Mouse (Mus musculus) hindbrain, embryonic 11.5 days (tissue): Measurements from ENCODE around the gene Zfc3h1. TPM values are rescaled to one million over a fixed set of nuclear protein-coding genes. Genes with fewer than 3 reads are reported as not detected.
A peak's percentile ranks its signal among the peaks of the same experiment; 100 is the strongest.

Experiments
- ATAC-seq: fragments of 200-750 bp; cut with Nextera tagmentation; 2 replicates; pipeline ENCODE4 v1.8.0; 2017; ENCODE audit warnings: mild to moderate bottlenecking, moderate TSS enrichment, moderate library complexity; ENCODE audit not compliant: low FRiP score
- DNase-seq: peaks from one replicate; pipeline ENCODE4 v3.0.0-alpha.2; 2015; ENCODE audit warnings: low spot score
- H3K27ac ChIP-seq: fragments of 300-500 bp; sonication (generic); 2 replicates; pipeline ENCODE4 v1.5.1; 2014; ENCODE audit warnings: mild to moderate bottlenecking, low read depth, low read length
- H3K27me3 ChIP-seq: fragments of 300-500 bp; sonication (generic); 2 replicates; pipeline ENCODE4 v1.6.1; 2014; ENCODE audit warnings: mild to moderate bottlenecking, low read length, moderate library complexity, mixed read lengths; ENCODE audit not compliant: control insufficient read depth, insufficient read depth
- H3K36me3 ChIP-seq: fragments of 300-500 bp; sonication (generic); 2 replicates; pipeline ENCODE4 v1.6.1; 2014; ENCODE audit warnings: mild to moderate bottlenecking, low read length, moderate library complexity, mixed read lengths; ENCODE audit not compliant: control insufficient read depth, insufficient read depth
- H3K4me1 ChIP-seq: fragments of 300-500 bp; sonication (generic); replicated peaks from 2 replicates; pipeline ENCODE4 v1.6.1; 2014; ENCODE audit warnings: low read length, mixed read lengths; ENCODE audit not compliant: control insufficient read depth, insufficient read depth
- H3K4me2 ChIP-seq: fragments of 300-500 bp; sonication (generic); replicated peaks from 2 replicates; pipeline ENCODE4 v1.6.1; 2014; ENCODE audit warnings: mild to moderate bottlenecking, low read depth, low read length
- H3K4me3 ChIP-seq: fragments of 300-500 bp; sonication (generic); 2 replicates; pipeline ENCODE4 v1.5.1; 2014; ENCODE audit warnings: low read depth, low read length
- H3K9ac ChIP-seq: fragments of 300-500 bp; sonication (generic); 2 replicates; pipeline ENCODE4 v1.6.1; 2014; ENCODE audit warnings: low read depth, low read length
- H3K9me3 ChIP-seq: fragments of 300-500 bp; sonication (generic); 2 replicates; pipeline ENCODE4 v1.6.1; 2016; ENCODE audit warnings: low read length; ENCODE audit not compliant: control insufficient read depth
- WGBS: fragments of 180-500 bp; shearing (Covaris S2); extraction: QIAGEN DNeasy Blood & Tissue Kit; methylation state at CpG from one replicate; pipeline ENCODE4 v1.1.7; 2014; 5-methylcytosine and 5-hydroxymethylcytosine counted together
- polyA plus RNA-seq: library from polyadenylated mRNA; unstranded; fragments of >200 nt; fragmentation: Nextera tagmentation; extraction: Ambion mirVana; gene quantifications from 2 replicates; pipeline ENCODE4 v1.2.1, GENCODE M21; 2014

The Zfc3h1 gene
- polyA plus RNA-seq: 22.0 and 31.0 TPM in 2 replicates

DNA sequence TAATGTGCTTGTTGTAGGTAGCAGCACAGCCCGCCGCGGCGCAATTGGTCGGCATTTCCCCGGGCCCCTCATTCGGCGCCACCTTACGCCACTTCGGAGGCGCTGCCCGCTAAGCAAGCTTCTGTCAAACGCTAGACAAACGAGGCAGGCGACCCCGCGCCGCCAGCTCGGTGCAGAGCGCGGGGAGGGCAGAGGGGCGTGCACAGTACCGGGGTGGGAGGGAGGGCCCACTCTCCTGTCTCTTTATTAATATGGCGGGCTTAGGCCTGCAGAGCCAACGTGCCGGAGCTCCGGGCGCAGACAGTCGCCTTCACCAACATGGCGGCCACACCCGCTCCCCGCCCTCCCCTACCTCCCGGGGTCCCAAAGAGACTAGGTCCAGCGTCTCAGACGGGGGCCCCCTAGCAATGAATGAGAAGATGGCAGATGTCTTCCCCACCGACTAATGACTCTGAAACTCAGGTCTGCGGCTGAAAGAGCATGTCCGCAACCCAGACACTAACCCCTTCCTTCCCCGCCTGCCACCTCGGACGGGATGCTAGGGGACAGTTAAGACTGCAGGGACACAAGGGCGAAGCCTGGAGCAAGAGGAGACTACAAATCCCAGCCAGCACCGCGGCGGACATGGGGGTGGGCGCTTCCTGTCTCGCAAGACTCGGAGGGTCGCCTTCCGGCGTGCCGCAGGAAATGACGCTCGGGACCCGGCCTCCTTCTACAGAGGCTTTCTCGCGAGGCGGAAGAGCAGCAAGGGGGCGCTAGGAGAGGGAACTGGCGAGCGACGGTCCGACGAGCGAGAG, at the start of gene Zfc3h1, which contains the start of gene Thap2:
Zfc3h1 (plus strand) TSS at position 739 of the 797 bp plus-strand sequence.
Thap2 (minus strand) TSS at position 223 of the 797 bp plus-strand sequence.
- peak within 1 kb of the TSS; percentile 99 for H3K27ac ChIP-seq
- WGBS: under 1% methylated on average over 65 of the region's 65 CpGs
- H3K4me2 ChIP-seq: peak within 1 kb of the TSS; percentile 51
- DNase-seq (peak; percentile 98), ATAC-seq (peak; percentile 98)
- H3K4me3 ChIP-seq: peak within 1 kb of the TSS; percentile 84
- no peaks in the 10 kb centered on the region for H3K36me3 ChIP-seq
- H3K4me1 ChIP-seq: no peaks in the 10 kb centered on the region
- H3K27me3 ChIP-seq: no peaks in the 10 kb centered on the region
- H3K9ac ChIP-seq: peak within 1 kb of the TSS; percentile 70
- H3K9me3 ChIP-seq: no peaks in the 10 kb centered on the region

DNA sequence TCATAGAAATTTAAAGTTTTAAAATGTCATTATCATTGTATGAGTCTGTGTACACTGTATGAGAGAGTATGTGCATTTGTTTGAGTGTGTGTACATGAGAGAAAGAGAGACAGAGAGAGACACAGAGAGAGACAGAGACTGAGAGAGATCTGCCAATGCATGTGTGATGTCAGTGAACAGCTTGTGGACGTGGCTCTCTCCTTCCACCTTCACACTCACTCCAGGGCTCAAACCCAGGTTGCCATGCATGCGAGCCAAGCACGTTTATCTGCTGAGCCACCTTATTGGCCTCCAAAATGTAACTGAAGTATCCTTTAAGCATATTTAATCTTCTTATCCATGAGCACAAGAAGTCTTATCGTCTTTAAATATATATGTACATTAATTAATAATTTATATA, 47.9 kb upstream of the Zfc3h1 start:
- no peaks in the 10 kb centered on the region for H3K36me3 ChIP-seq
- H3K9ac ChIP-seq: no peak overlapping the region
- no peaks in the 10 kb centered on the region for H3K27me3 ChIP-seq
- DNase-seq (no peak), ATAC-seq (no peak)
- H3K4me2 ChIP-seq: no peak overlapping the region
- H3K4me3 ChIP-seq: no peak overlapping the region
- no peak overlapping the region for H3K27ac ChIP-seq
- no peaks in the 10 kb centered on the region for H3K4me1 ChIP-seq
- 88% methylated on average over 4 of the region's 4 CpGs for WGBS
- H3K9me3 ChIP-seq: no peaks in the 10 kb centered on the region

DNA sequence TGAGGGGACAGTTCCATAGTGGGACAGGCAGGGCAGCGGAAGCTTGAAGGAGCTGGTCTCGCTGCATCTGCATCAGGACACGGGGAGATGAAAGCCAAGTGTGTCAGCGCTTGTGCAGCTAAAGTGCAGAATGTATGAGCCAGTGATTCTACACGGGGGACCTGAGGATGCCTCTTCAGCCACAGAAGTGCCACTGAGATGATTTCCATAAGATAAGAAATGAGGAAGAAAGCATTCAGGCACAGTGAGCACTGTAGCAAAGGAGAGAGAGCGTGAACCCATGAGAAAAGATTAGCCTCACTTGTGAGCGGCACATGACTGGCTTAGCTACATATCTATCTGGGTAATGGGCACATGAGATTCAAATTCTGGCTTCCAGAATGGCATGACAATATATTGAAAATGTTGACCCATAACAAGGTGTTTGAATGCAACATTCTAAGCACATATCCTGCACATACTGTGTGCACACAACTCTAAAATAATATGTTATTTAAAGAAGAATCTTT, 44.9 kb upstream of the Zfc3h1 start:
- H3K27ac ChIP-seq: no peak overlapping the region
- H3K9ac ChIP-seq: no peak overlapping the region
- DNase-seq (no peak), ATAC-seq (no peak)
- no peaks in the 10 kb centered on the region for H3K4me1 ChIP-seq
- 95% methylated on average over 7 of the region's 7 CpGs for WGBS
- no peaks in the 10 kb centered on the region for H3K27me3 ChIP-seq
- H3K4me2 ChIP-seq: no peak overlapping the region
- H3K36me3 ChIP-seq: no peaks in the 10 kb centered on the region
- no peaks in the 10 kb centered on the region for H3K9me3 ChIP-seq
- no peak overlapping the region for H3K4me3 ChIP-seq

DNA sequence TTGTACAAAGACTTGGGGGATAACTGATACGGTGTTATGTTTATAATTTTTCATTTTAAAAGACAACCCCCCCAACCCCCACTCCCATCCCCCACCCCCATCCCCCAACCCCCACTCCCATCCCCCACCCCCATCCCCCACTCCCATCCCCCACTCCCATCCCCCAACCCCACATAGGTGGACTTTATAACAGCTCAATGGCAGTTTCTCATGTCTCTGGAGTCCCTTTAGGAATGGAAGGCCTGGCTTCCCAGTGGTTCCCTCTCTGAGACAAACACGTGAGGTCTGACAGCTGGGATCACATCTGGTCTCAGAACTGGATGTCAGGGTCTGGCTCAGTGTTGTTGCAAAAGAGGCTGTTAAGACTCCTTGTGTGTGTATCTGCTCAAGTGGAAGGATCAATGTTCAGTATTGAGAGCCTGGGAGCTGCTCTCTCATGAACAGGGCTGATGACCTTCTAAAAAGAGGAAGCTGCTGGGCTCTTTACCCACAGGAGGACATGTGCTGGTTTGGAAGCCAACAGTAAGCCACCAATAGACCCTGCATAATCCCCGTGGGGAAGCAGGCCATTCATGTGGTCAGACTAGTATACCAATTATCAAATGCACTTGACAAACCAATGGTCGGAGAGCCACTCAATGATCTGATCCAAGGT, 41.9 kb upstream of the Zfc3h1 start:
- 83% methylated on average over 4 of the region's 4 CpGs for WGBS
- ATAC-seq (no peak), DNase-seq (no peak)
- H3K27ac ChIP-seq: no peak overlapping the region
- no peak overlapping the region for H3K9ac ChIP-seq
- no peaks in the 10 kb centered on the region for H3K4me1 ChIP-seq
- no peaks in the 10 kb centered on the region for H3K27me3 ChIP-seq
- H3K4me2 ChIP-seq: no peak overlapping the region
- no peaks in the 10 kb centered on the region for H3K9me3 ChIP-seq
- H3K4me3 ChIP-seq: no peak overlapping the region
- 0 out of 2 replicates have a peak, but pooled peaks cover 4% of the 10 kb centered on the region for H3K36me3 ChIP-seq

DNA sequence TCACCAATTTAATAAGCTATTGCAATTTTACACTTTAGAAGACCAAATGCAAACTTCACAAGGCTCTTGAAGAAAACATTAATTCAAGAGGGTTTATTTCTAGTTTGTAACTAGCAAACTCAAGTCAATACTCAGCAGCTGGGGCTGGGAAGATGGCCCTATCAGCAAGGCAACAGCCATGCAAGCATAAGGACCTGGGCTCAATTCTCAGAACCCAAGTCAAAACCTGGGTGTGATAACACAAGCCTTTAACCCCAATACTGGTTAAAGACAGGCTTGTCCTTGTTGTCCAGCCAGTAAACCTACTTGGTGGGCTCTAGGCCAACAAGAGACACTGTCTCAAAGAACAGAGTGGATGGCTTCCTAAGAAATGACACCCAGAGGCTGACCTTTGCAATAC, 38.3 kb upstream of the Zfc3h1 start:
- no peaks in the 10 kb centered on the region for H3K9me3 ChIP-seq
- H3K4me1 ChIP-seq: no peaks in the 10 kb centered on the region
- no peak overlapping the region for H3K4me2 ChIP-seq
- H3K4me3 ChIP-seq: no peak overlapping the region
- ATAC-seq: no peak
- no peak overlapping the region for H3K27ac ChIP-seq
- no peak for DNase-seq
- no peaks in the 10 kb centered on the region for H3K27me3 ChIP-seq
- H3K9ac ChIP-seq: no peak overlapping the region
- H3K36me3 ChIP-seq: 0 out of 2 replicates have a peak, but pooled peaks cover 4% of the 10 kb centered on the region

DNA sequence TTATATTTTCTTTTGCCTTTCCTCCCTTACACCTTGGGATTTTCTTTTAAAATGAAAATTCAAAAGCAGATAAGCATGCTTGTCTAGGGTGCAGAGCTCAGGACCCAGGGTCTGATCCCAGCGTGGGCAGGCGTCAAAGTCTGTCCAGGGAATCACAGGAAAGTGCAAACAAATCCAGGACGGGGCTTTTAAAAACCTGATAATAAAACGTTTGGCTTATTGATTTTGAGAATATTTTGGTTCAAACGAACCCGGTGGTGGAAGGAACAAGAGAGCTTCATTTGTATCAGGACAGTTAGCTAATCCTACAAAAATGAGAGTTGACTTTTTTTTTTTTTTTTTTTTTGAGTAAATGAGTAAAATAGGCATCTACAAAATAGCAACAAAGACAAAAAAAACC, 36.6 kb upstream of the Zfc3h1 start:
- Histone ChIP-seq H3K9me3 (no peaks in the 10 kb centered on the region), H3K36me3 (0 out of 2 replicates have a peak, but pooled peaks cover 4% of the 10 kb centered on the region), H3K4me2 (no peak overlapping the region), H3K4me1 (no peaks in the 10 kb centered on the region), H3K4me3 (no peak overlapping the region), H3K9ac (no peak overlapping the region), H3K27ac (no peak overlapping the region), H3K27me3 (no peaks in the 10 kb centered on the region)
- 86% methylated on average over 6 of the region's 6 CpGs for WGBS
- no peak for DNase-seq
- no peak for ATAC-seq

DNA sequence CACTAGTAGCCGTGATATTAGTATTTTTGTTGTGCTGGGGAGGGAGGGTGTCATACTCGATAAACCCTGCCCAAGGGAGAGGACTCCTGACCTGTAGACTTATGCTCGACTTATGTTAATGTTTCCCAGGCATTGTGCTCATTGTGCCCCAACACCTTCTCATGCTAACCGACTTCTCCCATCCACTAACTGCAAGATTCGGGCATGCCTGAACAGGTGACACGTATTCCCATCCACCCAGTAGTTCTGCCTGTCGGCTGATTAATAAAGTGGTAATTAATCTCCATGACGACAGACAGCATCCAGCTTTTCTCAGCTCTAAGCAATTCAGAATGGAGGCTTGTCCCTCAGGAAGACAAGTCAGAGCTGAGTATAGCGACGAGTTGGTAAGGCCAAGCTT, 35.7 kb upstream of the Zfc3h1 start:
- DNase-seq (no peak), ATAC-seq (no peak)
- H3K27ac ChIP-seq: no peak overlapping the region
- no peak overlapping the region for H3K4me3 ChIP-seq
- no peak overlapping the region for H3K9ac ChIP-seq
- H3K36me3 ChIP-seq: 0 out of 2 replicates have a peak, but pooled peaks cover 4% of the 10 kb centered on the region
- H3K4me2 ChIP-seq: no peak overlapping the region
- H3K4me1 ChIP-seq: no peaks in the 10 kb centered on the region
- no peaks in the 10 kb centered on the region for H3K27me3 ChIP-seq
- WGBS: 79% methylated on average over 10 of the region's 10 CpGs
- H3K9me3 ChIP-seq: no peaks in the 10 kb centered on the region

DNA sequence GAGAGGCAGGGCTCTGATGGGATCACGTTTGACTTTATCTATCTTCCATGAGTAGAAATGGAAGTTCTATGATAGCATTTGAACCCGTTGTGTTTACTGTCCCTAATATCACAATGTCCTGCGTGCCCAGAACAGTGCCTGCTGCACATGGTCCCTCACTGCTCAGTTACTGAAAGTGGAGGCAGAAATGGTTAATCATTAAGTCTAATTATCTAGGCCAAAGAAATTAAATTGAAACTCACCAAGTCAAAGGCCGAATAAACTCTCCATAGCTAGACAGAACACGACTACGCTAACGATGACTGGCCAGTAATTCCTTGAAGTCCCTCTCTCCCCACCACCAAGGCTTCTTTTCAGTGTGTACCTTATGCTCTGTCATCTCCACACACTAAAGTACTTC, 35.2 kb upstream of the Zfc3h1 start:
- WGBS: 89% methylated on average over 7 of the region's 7 CpGs
- H3K9me3 ChIP-seq: no peaks in the 10 kb centered on the region
- H3K4me2 ChIP-seq: no peak overlapping the region
- DNase-seq (no peak), ATAC-seq (no peak)
- no peak overlapping the region for H3K27ac ChIP-seq
- H3K9ac ChIP-seq: no peak overlapping the region
- H3K36me3 ChIP-seq: 0 out of 2 replicates have a peak, but pooled peaks cover 4% of the 10 kb centered on the region
- no peaks in the 10 kb centered on the region for H3K4me1 ChIP-seq
- no peak overlapping the region for H3K4me3 ChIP-seq
- H3K27me3 ChIP-seq: no peaks in the 10 kb centered on the region
